11 mouse cellular contexts compared by ENCODE assay signal in the genomic region with DNA sequence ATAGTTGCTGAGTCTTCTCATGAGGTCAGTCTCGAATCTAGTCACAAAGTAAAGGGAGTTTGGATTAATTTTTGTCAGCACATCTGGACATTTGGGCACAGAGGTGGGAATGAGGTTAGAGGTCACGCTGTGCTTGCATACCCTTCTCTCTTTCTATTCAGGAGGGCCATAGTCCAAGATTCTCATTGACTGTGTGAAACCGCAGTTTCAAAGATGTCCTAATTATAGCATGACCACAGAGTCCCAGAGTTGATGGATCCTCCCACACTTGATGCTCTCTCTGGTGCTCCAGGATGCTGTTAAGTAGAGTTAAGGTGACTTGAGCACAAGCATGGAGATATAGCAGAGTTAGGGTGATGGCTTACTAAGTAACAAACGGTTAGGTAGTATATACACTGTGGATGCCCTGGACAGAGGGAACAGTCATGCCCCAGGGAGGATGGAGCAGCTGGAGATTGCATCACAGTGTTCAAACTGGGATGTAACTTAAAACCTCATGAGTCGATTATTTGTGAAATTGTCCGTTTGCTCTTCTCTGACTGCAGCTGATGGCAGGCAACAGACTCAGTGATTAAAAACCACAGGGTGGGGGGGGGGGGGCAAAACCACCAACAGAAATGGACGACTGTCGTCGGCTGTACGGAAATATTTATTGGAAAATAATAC. TPM values are rescaled to one million over a fixed set of nuclear protein-coding genes. Genes with fewer than 3 reads are reported as not detected.
DNase-seq lines count a peak whose midpoint lies in the region; ATAC-seq and TF ChIP-seq lines count a peak whose summit lies in the region.
"Had no signal": no experiment of that assay in that cellular context is flagged by ENCODE, and none has a peak within 500 bp of the region (broad histone marks: within the 10 kb centered on the region; RNA-seq: fewer than 3 reads in every experiment).

No protein-coding gene starts in this region.

- H3K9ac ChIP-seq in limb, embryonic 14.5 days (ENCODE audit: low read depth, low read length, severe bottlenecking): no peak overlapping the region
- H3K9ac ChIP-seq: liver, embryonic 13.5 days had no signal

- H3K27me3 ChIP-seq in heart, embryonic 10.5 days (ENCODE audit: insufficient read depth, poor library complexity, severe bottlenecking): no peaks in the 10 kb centered on the region
- no peaks in the 10 kb centered on the region for H3K27me3 ChIP-seq in limb, embryonic 14.5 days (ENCODE audit: control insufficient read depth, insufficient read depth, low read length)
- no peaks in the 10 kb centered on the region for H3K27me3 ChIP-seq in limb, embryonic 10.5 days (ENCODE audit: low read depth, poor library complexity, severe bottlenecking)
- no peaks in the 10 kb centered on the region for H3K27me3 ChIP-seq in myocyte (ENCODE audit: control insufficient read depth, insufficient read depth, insufficient read length)
- H3K27me3 ChIP-seq: liver, embryonic 13.5 days had no signal

- H3K4me1 ChIP-seq in heart, embryonic 10.5 days: peaks cover 21% of the 10 kb centered on the region
- no peaks in the 10 kb centered on the region for H3K4me1 ChIP-seq in limb, embryonic 14.5 days (ENCODE audit: control insufficient read depth, insufficient read depth, low read length)
- H3K4me1 ChIP-seq in limb, embryonic 10.5 days: peaks cover 13% of the 10 kb centered on the region
- H3K4me1 ChIP-seq: liver, embryonic 13.5 days had no signal

- no peak overlapping the region for H3ac ChIP-seq in myocyte (ENCODE audit: control insufficient read depth, insufficient read length)

- ATAC-seq in limb, embryonic 14.5 days (ENCODE audit: low FRiP score, low read depth): no peak

- no peaks in the 10 kb centered on the region for H3K9me3 ChIP-seq in heart, embryonic 10.5 days
- no peaks in the 10 kb centered on the region for H3K9me3 ChIP-seq in limb, embryonic 14.5 days (ENCODE audit: control insufficient read depth, low read length)
- H3K9me3 ChIP-seq in limb, embryonic 10.5 days (replicated peaks): no peaks in the 10 kb centered on the region
- H3K9me3 ChIP-seq: liver, embryonic 13.5 days had no signal

- DNase-seq in heart, adult 18-20 months: peak; percentile 28 to 39
- DNase-seq in heart, embryonic 10.5 days (ENCODE audit: low spot score): no peak
- DNase-seq in limb, embryonic 14.5 days (ENCODE audit: low spot score): peak; percentile 12
- DNase-seq in limb, embryonic 10.5 days (ENCODE audit: low spot score): no peak
- peak; percentile 76 for DNase-seq in NIH3T3 (ENCODE audit: low read depth)
- no peak for DNase-seq in spleen, postnatal 14 days (ENCODE audit: low spot score in 2 of 2)
- no peak for DNase-seq in T-cell, adult 2 months (ENCODE audit: low spot score)
- DNase-seq: liver, embryonic 13.5 days; lung, postnatal 36 days; thymus, postnatal 14 days had no signal

- H3K27ac ChIP-seq in heart, embryonic 10.5 days: no peak overlapping the region
- no peak overlapping the region for H3K27ac ChIP-seq in limb, embryonic 14.5 days (replicated peaks; ENCODE audit: low read depth, low read length)
- H3K27ac ChIP-seq in limb, embryonic 10.5 days: no peak overlapping the region
- H3K27ac ChIP-seq: liver, embryonic 13.5 days had no signal

- H3K4me3 ChIP-seq in heart, embryonic 10.5 days: no peak overlapping the region
- no peak overlapping the region for H3K4me3 ChIP-seq in limb, embryonic 14.5 days (replicated peaks; ENCODE audit: low read length)
- no peak overlapping the region for H3K4me3 ChIP-seq in limb, embryonic 10.5 days
- H3K4me3 ChIP-seq in myocyte: peak overlapping the region; percentile 6
- H3K4me3 ChIP-seq: liver, embryonic 13.5 days had no signal

- WGBS in heart, embryonic 10.5 days: 70% methylated on average over 10 of the region's 10 CpGs
- 57% methylated on average over 10 of the region's 10 CpGs for WGBS in limb, embryonic 14.5 days
- 77% methylated on average over 10 of the region's 10 CpGs for WGBS in limb, embryonic 10.5 days

- H3K4me2 ChIP-seq in limb, embryonic 14.5 days (replicated peaks; ENCODE audit: low read depth, low read length, severe bottlenecking): no peak overlapping the region
- peak overlapping the region; percentile 84 for H3K4me2 ChIP-seq in myocyte (ENCODE audit: low read depth)
- H3K4me2 ChIP-seq: liver, embryonic 13.5 days had no signal

- no peaks in the 10 kb centered on the region for H3K36me3 ChIP-seq in heart, embryonic 10.5 days
- H3K36me3 ChIP-seq in limb, embryonic 14.5 days (ENCODE audit: control insufficient read depth, insufficient read depth, low read length): no peaks in the 10 kb centered on the region
- no peaks in the 10 kb centered on the region for H3K36me3 ChIP-seq in limb, embryonic 10.5 days
- no peaks in the 10 kb centered on the region for H3K36me3 ChIP-seq in myocyte (ENCODE audit: control insufficient read depth, insufficient read depth)
- H3K36me3 ChIP-seq: liver, embryonic 13.5 days had no signal

- no peaks in the 10 kb centered on the region for H3K79me2 ChIP-seq in myocyte (ENCODE audit: control insufficient read depth, insufficient read depth)

- TF ChIP-seq POLR2A in limb, embryonic 14.5 days (IDR thresholded peaks at IDR 0.05; ENCODE audit: borderline replicate concordance, extremely low read depth, insufficient read depth, insufficient read length): no peak
- no peak for TF ChIP-seq POLR2A in myocyte (IDR thresholded peaks at IDR 0.05; ENCODE audit: insufficient read length, low read depth)

TF ChIP-seq in myocyte, 11 proteins besides CTCF, POLR2A, EP300 and RAD21:
- TF ChIP-seq E2F4 (IDR thresholded peaks at IDR 0.05; ENCODE audit: insufficient read depth): no peak
- no peak for TF ChIP-seq POLR2AphosphoS2 (IDR thresholded peaks at IDR 0.05; ENCODE audit: insufficient read length, low read depth)
- no peak for TF ChIP-seq SRF (IDR thresholded peaks at IDR 0.05; ENCODE audit: control insufficient read depth, insufficient read length, low read depth)
- peak in 1 of 3 experiments; percentile 9 for TF ChIP-seq MYOG (IDR thresholded peaks at IDR 0.05; ENCODE audit: control insufficient read depth in 1 of 3, insufficient read depth in 1 of 3, insufficient read length in 2 of 3, low read depth in 2 of 3)
- no peak for TF ChIP-seq USF1 (IDR thresholded peaks at IDR 0.05; ENCODE audit: low read depth)
- TF ChIP-seq TCF3 (IDR thresholded peaks at IDR 0.05; ENCODE audit: insufficient read length, low read depth): no peak
- peak in 2 of 3 experiments; percentile 21 to 32 for TF ChIP-seq MYOD1 (IDR thresholded peaks at IDR 0.05; ENCODE audit: control insufficient read depth in 1 of 3, insufficient read length in 2 of 3, low read depth in 2 of 3)
- peak; percentile 90 for TF ChIP-seq CEBPB (IDR thresholded peaks at IDR 0.05; ENCODE audit: insufficient read depth, poor library complexity, severe bottlenecking)
- no peak for TF ChIP-seq REST (IDR thresholded peaks at IDR 0.05; ENCODE audit: insufficient read depth, insufficient read length)
- TF ChIP-seq TCF12 (IDR thresholded peaks at IDR 0.05; ENCODE audit: insufficient read depth, poor library complexity, severe bottlenecking): peak; percentile 15
- TF ChIP-seq MAX (IDR thresholded peaks at IDR 0.05; ENCODE audit: low read depth): no peak

RNA-seq across cellular contexts. Expression of a gene that starts 36.0 kb away (rescaled TPM):
- 1 to 10 TPM in 1 of 2 experiments, under 1 TPM in 1; 0.55 to 1.2 TPM for total RNA-seq in heart, adult 18-20 months (2021)
- 1.2 TPM in 2 replicates for polyA plus RNA-seq in heart, embryonic 10.5 days (2016; fragmentation: Nextera tagmentation; extraction: Ambion mirVana)
- 1.5 and 2.1 TPM in 2 replicates for polyA plus RNA-seq in limb, embryonic 14.5 days (2012; rRNA removed)
- polyA plus RNA-seq in limb, embryonic 14.5 days (2014; fragmentation: Nextera tagmentation; extraction: Ambion mirVana): 4.5 and 5.1 TPM in 2 replicates
- 1.3 and 1.6 TPM in 2 replicates for polyA plus RNA-seq in limb, embryonic 10.5 days (2016; fragmentation: Nextera tagmentation; extraction: Ambion mirVana)
- not detected for polyA plus RNA-seq in myocyte (2012; fragmentation: generic; extraction: Trizol)

Comparison
In these comparisons a context has a peak if more than half of its experiments do, and no peak if none do; other contexts are left out.
1. DNase-seq: peak in heart, adult 18-20 months (2 of 2), limb, embryonic 14.5 days (single experiment) and NIH3T3 (single experiment); none in heart, embryonic 10.5 days (single experiment), limb, embryonic 10.5 days (single experiment), spleen, postnatal 14 days (0 of 2) and T-cell, adult 2 months (single experiment).